Mouse (Mus musculus) monocyte, adult 5-6 weeks (primary cell): ENCODE data around the gene Wwp2. TPM values are rescaled to one million over a fixed set of nuclear protein-coding genes. Genes with fewer than 3 reads are reported as not detected.

Source experiments
- ATAC-seq: fragments of 153-309, 156-312 bp; replicated peaks from 2 replicates; pipeline ENCODE4 v1.8.0; 2017; ENCODE audit warnings: mild to moderate bottlenecking; ENCODE audit not compliant: low TSS enrichment, insufficient number of reproducible peaks, severe bottlenecking, poor library complexity, low FRiP score
- total RNA-seq: library from RNA; stranded (forward); fragments of 200-1000, 200-491, 200-594 nt; gene quantifications from 3 replicates; pipeline ENCODE4 v1.2.3, GENCODE M21; 2017

Wwp2 gene
- total RNA-seq, 1 experiment from 2014 or later: 92.8 TPM

DNA sequence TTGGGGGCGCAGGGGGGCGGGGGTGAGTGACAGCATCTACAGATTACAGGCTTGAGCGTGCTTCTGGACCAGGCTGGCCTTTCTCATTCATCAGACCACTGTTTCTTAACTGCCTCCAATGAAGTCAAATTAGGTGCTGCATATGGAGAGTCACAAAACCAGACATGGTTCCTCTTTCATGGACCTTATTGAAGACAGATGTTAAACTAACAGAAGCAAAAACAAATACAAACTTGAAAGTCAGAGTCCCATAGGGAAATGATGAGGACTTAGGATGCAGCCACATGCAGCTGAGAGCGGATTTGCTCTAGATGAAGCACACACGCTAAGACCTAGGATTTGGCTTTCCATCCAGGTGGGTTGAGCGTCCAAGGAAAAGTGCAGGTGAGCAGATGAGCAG lies 61.5 kb downstream of the Wwp2 start:
- no peak for ATAC-seq

DNA sequence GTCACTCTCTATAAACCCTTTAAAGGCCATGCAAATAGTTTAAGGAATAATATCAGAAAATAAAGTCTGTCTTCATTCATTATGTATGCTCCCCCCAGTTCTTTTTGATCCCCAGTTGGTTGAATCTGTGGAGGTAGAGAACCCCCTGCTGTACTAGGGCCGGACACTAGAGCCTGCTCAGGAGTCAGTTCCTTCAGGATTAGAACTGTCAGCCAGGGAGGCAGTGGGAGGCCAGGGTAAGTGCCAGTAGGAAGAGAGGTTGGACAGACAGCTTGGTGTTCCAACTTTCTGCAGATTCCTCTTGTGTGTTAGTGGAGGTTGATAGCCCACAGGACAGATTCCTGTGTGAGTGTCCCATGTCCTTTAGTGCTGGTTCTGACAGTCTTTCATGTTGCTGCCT lies 62.2 kb downstream of the Wwp2 start:
- ATAC-seq: no peak

DNA sequence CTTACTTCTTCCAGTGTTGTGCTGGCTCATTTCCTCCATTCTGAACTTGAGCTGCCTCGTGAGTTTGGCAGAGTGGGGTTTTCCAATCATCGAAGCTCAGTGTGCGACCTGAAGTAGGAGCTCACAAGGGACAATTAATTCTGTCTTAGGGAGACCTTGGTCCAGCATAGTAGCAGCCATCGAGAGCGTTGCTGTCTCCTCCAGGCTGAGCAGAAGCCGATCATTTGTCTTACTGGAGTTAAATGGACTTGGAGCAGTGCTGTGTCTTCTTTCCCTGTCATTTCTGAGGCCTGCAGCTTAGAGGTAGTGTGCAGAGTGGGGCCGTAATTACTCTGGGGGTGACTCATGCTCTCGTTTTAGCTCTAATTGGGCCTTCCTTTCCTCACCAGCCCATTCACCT lies 62.6 kb downstream of the Wwp2 start:
- ATAC-seq: no peak

- ATAC-seq: no peak
Observed at GRCm38 (mm10) chr8:107499519-107499918, 63.4 kb downstream of the Wwp2 start.

DNA sequence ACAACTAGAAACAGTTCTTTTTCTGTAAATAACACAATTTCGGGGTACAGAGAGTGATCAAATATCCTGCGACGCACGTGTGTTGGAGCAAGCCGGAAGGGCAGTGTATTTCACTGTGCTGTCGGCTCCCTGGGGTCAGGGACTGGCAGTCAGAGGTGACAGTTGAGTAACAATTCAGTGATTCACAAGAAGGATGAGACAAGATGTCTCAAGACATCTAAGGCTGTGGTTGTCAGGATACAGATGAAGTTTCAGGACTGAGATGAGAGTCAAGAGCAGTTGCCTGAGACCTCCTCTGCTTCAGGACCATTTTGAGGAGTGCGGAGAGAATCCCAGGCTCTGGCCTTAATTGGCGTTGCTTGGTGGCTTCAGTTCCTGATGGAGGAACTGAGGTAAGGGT lies 66.2 kb downstream of the Wwp2 start:
- ATAC-seq: no peak

- ATAC-seq: peak; percentile 57; the same call in 1 of the 2 replicates
Observed at GRCm38 (mm10) chr8:107502922-107503321, 66.8 kb downstream of the Wwp2 start.

GRCm38 (mm10) chr8:107503354-107503753 lies 67.2 kb downstream of the Wwp2 start:
- ATAC-seq: no peak

DNA sequence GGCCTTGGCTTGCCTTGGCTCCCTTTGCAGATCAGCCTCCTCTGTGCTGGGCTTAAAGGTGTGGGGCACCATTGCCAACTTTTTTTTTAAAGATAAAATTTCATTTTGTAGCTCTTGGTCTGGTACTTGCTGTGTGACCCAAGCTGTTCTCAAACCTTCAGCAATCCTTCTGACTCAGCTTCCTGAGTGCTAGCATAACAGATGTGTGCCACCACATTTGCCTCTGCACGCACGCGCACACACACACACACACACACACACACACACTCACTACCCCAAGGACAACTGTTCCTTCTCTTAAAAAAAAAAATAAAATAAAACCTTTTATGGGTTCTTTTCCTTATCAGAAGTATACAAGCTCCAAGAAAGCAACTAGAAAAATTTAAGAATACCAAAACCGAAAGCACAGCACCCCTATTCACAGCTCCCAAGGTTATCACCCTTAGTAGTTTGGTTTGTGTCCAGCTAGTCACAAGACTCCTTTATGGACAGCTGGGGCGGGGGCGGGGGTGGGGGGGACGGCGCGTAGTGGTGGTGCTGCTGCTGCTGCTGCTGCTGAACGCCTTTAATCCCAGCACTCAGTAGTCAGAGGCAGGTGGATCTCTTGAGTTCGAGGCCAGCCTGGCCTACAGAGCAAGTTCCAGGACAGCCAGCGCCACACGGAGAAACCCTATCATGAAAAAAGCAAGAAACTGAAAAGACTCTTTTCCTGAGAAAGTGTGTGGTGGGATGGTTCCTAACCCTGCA lies 68.2 kb downstream of the Wwp2 start:
- no peak for ATAC-seq

DNA sequence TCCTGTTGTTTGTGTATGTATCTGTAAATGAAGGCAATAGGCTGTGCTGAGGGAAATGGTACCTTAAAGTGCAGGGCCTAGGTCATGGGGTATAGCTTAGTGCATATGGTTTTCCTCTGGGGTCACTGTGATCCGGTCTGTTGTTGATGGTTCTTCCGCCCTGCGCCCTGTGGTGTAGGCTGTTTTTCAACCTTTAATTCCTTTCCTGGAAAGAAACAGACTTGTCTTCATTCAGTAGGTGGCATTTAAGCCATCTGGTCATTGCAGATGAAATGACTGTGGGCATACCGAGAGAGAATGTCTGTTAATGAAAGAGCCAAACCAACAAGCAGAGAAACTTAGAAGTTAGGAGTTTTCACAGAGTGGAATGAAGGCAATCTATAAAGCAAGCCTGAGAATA lies 69.1 kb downstream of the Wwp2 start:
- no peak for ATAC-seq

- ATAC-seq: no peak
Observed at GRCm38 (mm10) chr8:107507019-107507418, 70.9 kb downstream of the Wwp2 start.

- ATAC-seq: no peak
Observed at GRCm38 (mm10) chr8:107510204-107510603, 74.0 kb downstream of the Wwp2 start.

GRCm38 (mm10) chr8:107510766-107511165 lies 74.6 kb downstream of the Wwp2 start:
- no peak for ATAC-seq

- no peak for ATAC-seq
Observed at GRCm38 (mm10) chr8:107513249-107513648, 77.1 kb downstream of the Wwp2 start.

DNA sequence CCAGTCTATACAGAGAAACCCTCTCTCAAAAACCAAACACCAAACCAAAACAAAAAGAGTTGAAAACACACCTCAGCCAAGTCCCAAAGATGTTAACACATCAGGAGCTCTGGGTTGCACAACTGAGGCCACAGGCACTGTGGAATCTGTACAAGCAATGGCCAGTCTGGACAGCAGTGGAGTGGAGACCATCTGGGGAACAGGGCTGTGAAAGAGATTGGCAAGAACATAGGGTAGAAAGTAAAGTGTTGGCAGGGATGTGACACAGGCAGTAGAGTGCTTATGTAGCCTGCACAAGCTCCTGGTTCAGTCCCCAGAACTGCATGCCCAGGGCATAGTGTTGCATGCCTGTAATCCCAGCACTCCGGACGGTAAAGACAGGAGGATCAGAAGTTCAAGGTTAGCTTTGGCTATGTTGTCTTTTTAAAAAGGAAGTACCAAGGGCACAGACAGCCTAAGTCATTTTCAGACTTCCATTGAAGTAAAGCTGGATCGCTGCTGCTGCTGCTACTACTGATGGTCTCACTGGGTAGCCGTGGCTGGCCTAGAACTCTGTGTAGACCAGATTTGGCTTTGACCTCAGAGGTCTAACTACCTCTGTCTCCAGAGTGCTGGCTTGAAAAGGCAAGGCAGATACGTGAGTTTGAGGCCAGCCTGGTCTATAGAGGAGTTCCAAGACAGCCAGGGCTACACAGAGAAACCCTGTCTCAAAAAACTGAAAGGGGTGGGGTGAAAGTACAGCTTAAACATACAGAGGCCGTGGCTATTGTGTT lies 79.0 kb downstream of the Wwp2 start:
- no peak for ATAC-seq

- no peak for ATAC-seq
Observed at GRCm38 (mm10) chr8:107518726-107519125, 82.6 kb downstream of the Wwp2 start.

- ATAC-seq: no peak
Observed at GRCm38 (mm10) chr8:107519860-107520259, 83.7 kb downstream of the Wwp2 start.

DNA sequence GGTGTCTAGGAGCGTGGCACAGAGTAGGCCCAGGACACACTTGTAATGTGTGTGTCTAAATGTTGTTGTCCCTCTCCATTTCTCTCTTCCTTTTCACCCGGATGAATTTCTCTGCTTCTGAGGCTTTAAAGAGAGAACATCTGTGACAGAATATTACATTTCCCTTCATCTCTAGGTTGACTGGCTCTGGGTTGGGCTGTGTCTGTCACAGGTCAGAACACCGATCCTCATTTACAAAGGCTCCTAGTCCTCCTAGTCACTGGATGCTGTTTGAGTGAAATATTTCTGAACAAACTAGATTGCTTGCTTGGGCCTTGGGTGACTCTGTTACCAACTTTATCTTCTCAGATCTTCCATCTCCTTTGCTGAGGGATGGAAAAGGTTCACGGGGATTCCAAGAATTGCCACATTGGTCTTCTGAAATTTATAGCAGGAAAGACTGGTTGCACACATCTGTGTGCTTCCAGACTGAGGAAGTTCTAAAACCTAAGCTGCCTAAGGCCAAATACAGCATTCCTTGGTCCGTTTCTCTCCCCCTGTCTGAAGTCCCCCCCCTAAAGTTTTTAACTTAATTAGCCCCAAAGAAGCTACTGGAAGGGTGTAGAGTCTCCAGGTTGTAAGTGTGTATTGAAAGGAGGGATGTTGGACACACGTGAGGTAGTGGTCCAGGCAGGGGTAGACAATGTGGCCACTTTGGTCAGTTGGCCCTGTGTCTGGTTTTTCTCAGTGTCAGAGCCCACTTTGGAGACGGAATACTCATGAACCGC lies 85.8 kb downstream of the Wwp2 start:
- no peak for ATAC-seq

DNA sequence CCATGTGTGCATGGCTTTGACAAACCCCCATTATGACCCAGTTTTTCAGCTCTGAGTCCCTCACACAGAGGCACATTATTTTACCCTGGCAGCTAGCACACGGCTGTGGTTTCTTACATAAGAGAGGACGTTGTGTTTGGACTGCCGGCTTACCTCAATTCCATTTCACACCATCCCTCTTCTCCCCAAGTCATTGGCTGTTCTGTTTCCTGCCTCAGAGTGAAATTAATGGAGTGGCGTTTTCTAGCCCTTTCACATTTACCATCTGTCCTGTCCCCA lies 86.3 kb downstream of the Wwp2 start:
- ATAC-seq: no peak

DNA sequence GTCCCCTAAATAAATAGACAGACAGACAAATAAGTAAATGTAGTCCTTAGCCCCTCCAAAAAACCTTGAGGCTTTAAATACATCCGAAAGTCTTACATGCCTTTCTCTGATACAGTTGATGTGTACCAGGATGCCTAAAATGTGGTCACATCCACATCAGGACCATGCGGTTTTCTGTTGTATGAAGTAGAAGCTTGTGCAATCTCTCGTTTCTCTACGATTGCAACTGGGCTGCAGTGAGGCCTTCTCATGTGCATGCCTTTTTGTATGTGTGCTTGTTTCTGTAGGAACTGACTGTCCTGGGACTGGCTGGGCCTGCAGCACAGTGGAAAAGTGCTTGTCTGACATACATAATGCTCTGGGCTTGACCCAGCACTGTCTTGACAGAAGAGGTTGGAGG lies 88.4 kb downstream of the Wwp2 start:
- ATAC-seq: no peak

DNA sequence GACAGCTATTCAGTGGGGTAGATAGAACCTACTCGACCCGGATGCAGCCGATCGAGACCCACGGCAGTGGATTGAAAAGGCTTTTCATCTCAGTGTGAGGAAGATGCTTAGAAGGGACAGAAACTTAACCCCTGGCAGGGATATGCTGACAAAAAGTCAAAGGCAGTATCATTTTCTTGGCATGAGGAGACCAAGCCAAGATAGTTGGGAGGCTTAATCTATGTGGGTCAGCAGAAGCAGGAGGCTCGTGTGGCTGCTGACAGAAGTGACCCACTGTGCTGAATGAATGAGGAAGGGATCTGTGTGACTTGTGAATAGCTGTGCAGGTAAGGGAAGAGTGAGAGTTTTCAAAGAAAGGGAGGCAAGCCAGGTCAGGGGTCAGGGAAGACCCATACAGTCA lies 92.6 kb downstream of the Wwp2 start:
- ATAC-seq: no peak
